In the genomic region with DNA sequence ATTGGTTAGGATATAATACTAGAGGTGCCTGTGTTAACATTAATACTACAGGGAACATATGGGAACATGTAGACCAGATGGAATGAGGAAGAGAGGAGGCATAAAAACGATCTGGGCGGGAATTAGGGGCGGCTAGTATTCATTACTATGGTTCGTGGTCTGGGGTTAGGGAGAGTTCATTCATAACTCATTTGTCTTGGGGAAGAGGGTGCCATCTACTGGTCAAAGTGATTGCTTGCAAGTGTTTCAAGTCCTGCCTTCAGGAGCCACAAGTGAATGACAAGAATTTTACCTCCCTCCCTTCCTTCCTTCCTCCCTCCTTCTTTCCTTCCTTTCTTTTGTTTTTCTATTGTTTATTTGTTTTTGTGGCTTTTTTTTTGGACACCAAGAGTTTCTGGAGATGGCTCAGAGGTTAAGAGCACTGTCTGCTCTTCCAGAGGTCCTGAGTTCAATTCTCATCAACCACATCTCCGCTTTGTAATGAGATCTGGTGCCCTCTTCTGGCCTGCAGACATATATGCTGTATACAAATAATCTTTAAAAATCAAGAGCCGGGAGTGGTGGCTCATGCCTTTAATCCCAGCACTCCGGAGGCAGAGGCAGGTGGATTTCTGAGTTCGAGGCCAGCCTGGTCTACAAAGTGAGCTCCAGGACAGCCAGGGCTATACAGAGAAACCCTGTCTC, we compare ENCODE assay signal across 8 mouse cellular contexts. TPM values are rescaled to one million over a fixed set of nuclear protein-coding genes. Genes with fewer than 3 reads are reported as not detected.
DNase-seq lines count a peak whose midpoint lies in the region; ATAC-seq and TF ChIP-seq lines count a peak whose summit lies in the region.

No protein-coding gene starts in this region.

- H3K36me3 ChIP-seq in hindbrain, embryonic 14.5 days (replicated peaks; ENCODE audit: control insufficient read depth, insufficient read depth), result no peaks in the 10 kb centered on the region
- no peaks in the 10 kb centered on the region for H3K36me3 ChIP-seq in hindbrain, embryonic 16.5 days (ENCODE audit: control insufficient read depth, insufficient read depth, low read length)
- H3K36me3 ChIP-seq in heart, postnatal 0 days (replicated peaks; ENCODE audit: control insufficient read depth, insufficient read depth, low read length), result no peaks in the 10 kb centered on the region
- no peaks in the 10 kb centered on the region for H3K36me3 ChIP-seq in midbrain, postnatal 0 days (ENCODE audit: insufficient read depth, low read length)

- H3K9me3 ChIP-seq in hindbrain, embryonic 14.5 days (ENCODE audit: control insufficient read depth, low read length), result no peaks in the 10 kb centered on the region
- H3K9me3 ChIP-seq in hindbrain, embryonic 16.5 days (ENCODE audit: control insufficient read depth, low read length), result no peaks in the 10 kb centered on the region
- H3K9me3 ChIP-seq in heart, postnatal 0 days (replicated peaks; ENCODE audit: control insufficient read depth, low read length), result no peaks in the 10 kb centered on the region
- H3K9me3 ChIP-seq in midbrain, postnatal 0 days (ENCODE audit: low read length), result no peaks in the 10 kb centered on the region

- no peak overlapping the region for H3K27ac ChIP-seq in hindbrain, embryonic 14.5 days
- H3K27ac ChIP-seq in hindbrain, embryonic 16.5 days (ENCODE audit: low read depth, low read length), result no peak overlapping the region
- no peak overlapping the region for H3K27ac ChIP-seq in heart, postnatal 0 days (ENCODE audit: low read depth)
- H3K27ac ChIP-seq in midbrain, postnatal 0 days (ENCODE audit: low read depth, low read length), result no peak overlapping the region

- H3K27me3 ChIP-seq in hindbrain, embryonic 14.5 days (ENCODE audit: control insufficient read depth, insufficient read depth, low read length), result no peaks in the 10 kb centered on the region
- no peaks in the 10 kb centered on the region for H3K27me3 ChIP-seq in hindbrain, embryonic 16.5 days (replicated peaks; ENCODE audit: control insufficient read depth, insufficient read depth, low read length)
- H3K27me3 ChIP-seq in heart, postnatal 0 days (ENCODE audit: control insufficient read depth, insufficient read depth, low read length), result no peaks in the 10 kb centered on the region
- H3K27me3 ChIP-seq in midbrain, postnatal 0 days (ENCODE audit: insufficient read depth, low read length), result no peaks in the 10 kb centered on the region

- H3K4me2 ChIP-seq in hindbrain, embryonic 14.5 days (replicated peaks), result no peak overlapping the region
- H3K4me2 ChIP-seq in hindbrain, embryonic 16.5 days (ENCODE audit: low read length), result no peak overlapping the region
- no peak overlapping the region for H3K4me2 ChIP-seq in heart, postnatal 0 days (ENCODE audit: low read depth, low read length)
- H3K4me2 ChIP-seq in midbrain, postnatal 0 days (ENCODE audit: low read depth, low read length, poor library complexity, severe bottlenecking), result no peak overlapping the region

- 30% methylated on average over 8 of the region's 8 CpGs for WGBS in hindbrain, embryonic 14.5 days
- WGBS in hindbrain, embryonic 16.5 days, result 21% methylated on average over 8 of the region's 8 CpGs
- WGBS in heart, postnatal 0 days, result 25% methylated on average over 8 of the region's 8 CpGs
- WGBS in midbrain, postnatal 0 days, result 21% methylated on average over 8 of the region's 8 CpGs

- ATAC-seq in hindbrain, embryonic 14.5 days (ENCODE audit: low FRiP score), result no peak
- no peak for ATAC-seq in hindbrain, embryonic 16.5 days
- no peak; the same call in 1 of the 2 replicates for ATAC-seq in heart, postnatal 0 days (ENCODE audit: insufficient read depth, low read depth)
- no peak for ATAC-seq in midbrain, postnatal 0 days (ENCODE audit: low FRiP score)

- peaks cover 9% of the 10 kb centered on the region for H3K4me1 ChIP-seq in hindbrain, embryonic 14.5 days (replicated peaks; ENCODE audit: control insufficient read depth, insufficient read depth, low read length)
- peaks cover 8% of the 10 kb centered on the region for H3K4me1 ChIP-seq in hindbrain, embryonic 16.5 days (ENCODE audit: control insufficient read depth, insufficient read depth, low read depth, low read length)
- H3K4me1 ChIP-seq in heart, postnatal 0 days (ENCODE audit: control insufficient read depth, insufficient read depth), result peaks cover 4% of the 10 kb centered on the region; the same call in 1 of the 2 replicates
- peaks cover 2% of the 10 kb centered on the region for H3K4me1 ChIP-seq in midbrain, postnatal 0 days (ENCODE audit: insufficient read depth, low read length)

- TF ChIP-seq EP300 in heart, postnatal 0 days (IDR thresholded peaks at IDR 0.05; ENCODE audit: low read depth), result no peak

- peak; percentile 82 for TF ChIP-seq CTCF in heart, postnatal 0 days (IDR thresholded peaks at IDR 0.05; ENCODE audit: low read depth)
- TF ChIP-seq CTCF in midbrain, postnatal 0 days (IDR thresholded peaks at IDR 0.05), result peak; percentile 87

- no peak overlapping the region for H3K4me3 ChIP-seq in hindbrain, embryonic 14.5 days (replicated peaks; ENCODE audit: low read length)
- no peak overlapping the region for H3K4me3 ChIP-seq in hindbrain, embryonic 16.5 days (ENCODE audit: low read length)
- no peak overlapping the region for H3K4me3 ChIP-seq in heart, postnatal 0 days (ENCODE audit: low read depth, low read length)
- H3K4me3 ChIP-seq in midbrain, postnatal 0 days (ENCODE audit: low read depth, low read length), result no peak overlapping the region

- H3K9ac ChIP-seq in hindbrain, embryonic 14.5 days, result no peak overlapping the region
- H3K9ac ChIP-seq in hindbrain, embryonic 16.5 days (ENCODE audit: low read depth, low read length), result no peak overlapping the region
- no peak overlapping the region for H3K9ac ChIP-seq in heart, postnatal 0 days (replicated peaks; ENCODE audit: low read depth, low read length)
- H3K9ac ChIP-seq in midbrain, postnatal 0 days (replicated peaks; ENCODE audit: low read length, poor library complexity, severe bottlenecking), result no peak overlapping the region

- DNase-seq in hindbrain, embryonic 14.5 days (ENCODE audit: low spot score), result peak; percentile 86
- DNase-seq in ES-CJ7 (ENCODE audit: low read depth, low spot score), result peak; percentile 94
- peak; percentile 58 for DNase-seq in cerebellum, adult 8-10 months
- peak; percentile 84 for DNase-seq in heart, postnatal 0 days (ENCODE audit: low spot score)
- peak; percentile 8 to 20 for DNase-seq in left cerebral cortex, adult 8-10 months (ENCODE audit: low spot score in 2 of 2)
- peak; percentile 92 for DNase-seq in midbrain, postnatal 0 days (ENCODE audit: low spot score)
- DNase-seq in urinary bladder, postnatal 10 days (ENCODE audit: low spot score), result no peak

RNA-seq across cellular contexts. Expression of a gene that starts 2.8 kb away (rescaled TPM):
- 43.3 and 45.7 TPM in 2 replicates for polyA plus RNA-seq in hindbrain, embryonic 14.5 days (2014; fragmentation: Nextera tagmentation; extraction: Ambion mirVana)
- polyA plus RNA-seq in hindbrain, embryonic 16.5 days (2015; fragmentation: Nextera tagmentation; extraction: Ambion mirVana), result 41.5 and 43.0 TPM in 2 replicates
- 27.9 and 28.7 TPM in 2 replicates for total RNA-seq in heart, postnatal 0 days (2014; rRNA removed; ENCODE audit: low replicate concordance)
- polyA plus RNA-seq in heart, postnatal 0 days (2015; fragmentation: Nextera tagmentation; extraction: Ambion mirVana), result 29.2 and 31.6 TPM in 2 replicates
- 10 to 100 TPM; 52.3 to 67.4 (median 59.9) TPM for total RNA-seq in left cerebral cortex, adult 8-10 months (2022)
- 54.8 and 56.5 TPM in 2 replicates for total RNA-seq in midbrain, postnatal 0 days (2014; rRNA removed)
- polyA plus RNA-seq in midbrain, postnatal 0 days (2015; fragmentation: Nextera tagmentation; extraction: Ambion mirVana), result 50.5 and 54.0 TPM in 2 replicates

RNA-seq across cellular contexts. Expression of a gene that starts 6.0 kb away (rescaled TPM):
- 159 and 165 TPM in 2 replicates for polyA plus RNA-seq in hindbrain, embryonic 14.5 days (2014; fragmentation: Nextera tagmentation; extraction: Ambion mirVana)
- polyA plus RNA-seq in hindbrain, embryonic 16.5 days (2015; fragmentation: Nextera tagmentation; extraction: Ambion mirVana), result 149 and 157 TPM in 2 replicates
- total RNA-seq in heart, postnatal 0 days (2014; rRNA removed; ENCODE audit: low replicate concordance), result 26.7 and 45.6 TPM in 2 replicates
- polyA plus RNA-seq in heart, postnatal 0 days (2015; fragmentation: Nextera tagmentation; extraction: Ambion mirVana), result 153 and 158 TPM in 2 replicates
- 10 to 100 TPM; 71.0 to 79.5 (median 71.8) TPM for total RNA-seq in left cerebral cortex, adult 8-10 months (2022)
- 39.6 and 49.4 TPM in 2 replicates for total RNA-seq in midbrain, postnatal 0 days (2014; rRNA removed)
- 150 and 156 TPM in 2 replicates for polyA plus RNA-seq in midbrain, postnatal 0 days (2015; fragmentation: Nextera tagmentation; extraction: Ambion mirVana)
